Mouse (Mus musculus) gastrocnemius, postnatal 10 days (tissue): ENCODE measurements around the gene 2310002L09Rik. TPM values are rescaled to one million over a fixed set of nuclear protein-coding genes. Genes with fewer than 3 reads are reported as not detected.
A peak's percentile ranks its signal among the peaks of the same experiment; 100 is the strongest.
"Not testable (repeated sequence)": the region's sequence is repeated elsewhere in the genome, so short reads cannot be mapped to it uniquely, and the experiment has no call there.

Experiments used
- DNase-seq: peaks from one replicate; pipeline ENCODE4 v3.0.0; 2021; ENCODE audit warnings: mixed read lengths
- long read RNA-seq, 2 experiments: library from polyadenylated mRNA; stranded (forward); transcript quantifications; one replicate each; pipeline ENCODE4 v2.0.0; 2021
- total RNA-seq, 2 experiments: library from RNA; stranded (reverse); gene quantifications; 2 replicates each; pipeline ENCODE4 v1.2.3; 2021

2310002L09Rik gene
- total RNA-seq, result 10 to 100 TPM; 22.8 to 25.3 TPM
- long read RNA-seq, experiment 1, partial matches to known transcripts, result 1 of 13 reads
- long read RNA-seq, experiment 1, other reads (novel, unspliced or antisense), result 4 of 13 reads
- long read RNA-seq, experiment 2, transcript 2310002L09Rik-201 (3 exons, 958 nt), result major isoform, 5 of 9 reads
- long read RNA-seq, experiment 2, partial matches to known transcripts, result 0 of 9 reads
- long read RNA-seq, experiment 2, other reads (novel, unspliced or antisense), result 0 of 9 reads

- DNase-seq, result no peak
Measured at GRCm38 (mm10) chr4:73950375-73950896, at the start of gene 2310002L09Rik. TSS of gene 2310002L09Rik (minus strand) at chr4:73950846.

GRCm38 (mm10) chr4:73980454-73980853 is 29.8 kb upstream of the 2310002L09Rik start:
- DNase-seq, result peak; percentile 31

- DNase-seq, result not testable (repeated sequence)
Measured at GRCm38 (mm10) chr4:73920660-73921059, 30.0 kb downstream of the 2310002L09Rik start, which contains the start of gene Gm11756. TSS of gene Gm11756 (minus strand) at chr4:73920760.

GRCm38 (mm10) chr4:73905853-73906252 is 44.8 kb downstream of the 2310002L09Rik start, which contains the start of gene Gm13871:
TSS of gene Gm13871 (minus strand) at chr4:73905953.
- DNase-seq, result not testable (repeated sequence)

- not testable (repeated sequence) for DNase-seq
Measured at GRCm38 (mm10) chr4:73891012-73891411, 59.6 kb downstream of the 2310002L09Rik start, which contains the start of gene Gm11757. TSS of gene Gm11757 (minus strand) at chr4:73891112.

Other genes with a start within 250 kb of the 2310002L09Rik start
- under 1 TPM in 1 of 2 experiments, not detected in 1; 0.07 TPM for gene Rasef, start 159.9 kb downstream of the 2310002L09Rik start, total RNA-seq
- not detected for gene Gm11758, start 74.6 kb downstream of the 2310002L09Rik start, total RNA-seq
- not detected for gene Gm11757, start 59.7 kb downstream of the 2310002L09Rik start, total RNA-seq
- not detected for gene Gm13871, start 44.9 kb downstream of the 2310002L09Rik start, total RNA-seq
- gene Gm11756, start 30.1 kb downstream of the 2310002L09Rik start, total RNA-seq, result not detected
- gene Frmd3, start 62.6 kb upstream of the 2310002L09Rik start, total RNA-seq, result 1 to 10 TPM; 2.4 to 2.9 TPM